Mouse (Mus musculus): ENCODE measurements around the gene Ush1g.

- TF ChIP-seq CTCF (IDR thresholded peaks at IDR 0.05; ENCODE audit: low read depth) (no peak), EP300 (IDR thresholded peaks at IDR 0.05; ENCODE audit: low read depth) (no peak)
Measured at GRCm38 (mm10) chr11:115323354-115323753, 1.5 kb upstream of the Ush1g start.

Measured in liver, postnatal 0 days (tissue).